Mouse (Mus musculus) MEL (cell line): Measurements from ENCODE around the gene Pomt1. TPM values are rescaled to one million over a fixed set of nuclear protein-coding genes. Genes with fewer than 3 reads are reported as not detected.

Source experiments
- DNase-seq: peaks from one replicate; pipeline ENCODE4 v3.0.0; 2011; ENCODE audit warnings: low read depth, low spot score
- H3K27ac ChIP-seq: 2 replicates; pipeline ENCODE4 v1.5.1; 2012; ENCODE audit warnings: low read depth, mild to moderate bottlenecking, control low read depth, low read length, moderate library complexity; ENCODE audit not compliant: control insufficient read depth
- H3K27me3 ChIP-seq, 2 experiments: fragments of 150-350 bp in 1 of 2; sonication (generic) in 1 of 2; 2 replicates each; pipeline ENCODE4 v1.6.1; 2012; ENCODE audit warnings: low read length in 2 of 2, mild to moderate bottlenecking in 2 of 2, improper control_type of control experiment in 1 of 2, moderate library complexity in 1 of 2; ENCODE audit not compliant: insufficient read depth in 2 of 2, control insufficient read depth in 1 of 2
- H3K36me3 ChIP-seq, 2 experiments: 2 replicates each; pipeline ENCODE4 v1.6.1; 2012 to 2014; ENCODE audit warnings: low read length in 2 of 2, improper control_type of control experiment in 1 of 2, inconsistent platforms in 1 of 2, mild to moderate bottlenecking in 1 of 2; ENCODE audit not compliant: insufficient read depth in 2 of 2, control insufficient read depth in 1 of 2
- H3K4me1 ChIP-seq, 2 experiments: fragments of 150-350 bp in 1 of 2; sonication (generic) in 1 of 2; 2 replicates each; pipeline ENCODE4 v1.6.1; 2012; ENCODE audit warnings: low read length in 2 of 2, improper control_type of control experiment in 1 of 2, mild to moderate bottlenecking in 1 of 2; ENCODE audit not compliant: insufficient read depth in 2 of 2, control insufficient read depth in 1 of 2
- H3K4me3 ChIP-seq, 2 experiments: fragments of 150-350 bp in 1 of 2; sonication (generic) in 1 of 2; 2 replicates each; pipeline ENCODE4 v1.5.1; 2012; ENCODE audit warnings: low read depth in 2 of 2, low read length in 2 of 2, mild to moderate bottlenecking in 2 of 2, moderate library complexity in 2 of 2, control low read depth in 1 of 2, improper control_type of control experiment in 1 of 2; ENCODE audit not compliant: control insufficient read depth in 1 of 2, insufficient read depth in 1 of 2
- H3K79me2 ChIP-seq: 2 replicates; pipeline ENCODE4 v1.6.1; 2012; ENCODE audit warnings: mild to moderate bottlenecking, low read length, moderate library complexity; ENCODE audit not compliant: control insufficient read depth, poor library complexity, insufficient read depth
- H3K9ac ChIP-seq: 2 replicates; pipeline ENCODE4 v1.6.1; 2012; ENCODE audit warnings: low read depth, mild to moderate bottlenecking, control low read depth, low read length, moderate library complexity; ENCODE audit not compliant: control insufficient read depth, poor library complexity, severe bottlenecking
- H3K9me3 ChIP-seq: fragments of 150-350 bp; sonication (generic); replicated peaks from 2 replicates; pipeline ENCODE4 v1.6.1; 2012; ENCODE audit warnings: mild to moderate bottlenecking, low read length, improper control_type of control experiment, moderate library complexity; ENCODE audit not compliant: insufficient read depth
- BHLHE40 ChIP-seq: IDR thresholded peaks from 2 replicates; pipeline ENCODE4 v1.6.1; 2012; ENCODE audit warnings: low read depth, mild to moderate bottlenecking, inconsistent platforms, low read length, improper control_type of control experiment, borderline replicate concordance
- CHD2 ChIP-seq: IDR thresholded peaks from 2 replicates; pipeline ENCODE4 v1.6.1; 2011; ENCODE audit warnings: low read length, improper control_type of control experiment
- ELF1 ChIP-seq: IDR thresholded peaks from 2 replicates; pipeline ENCODE4 v1.6.1; 2014; ENCODE audit warnings: low read depth, mild to moderate bottlenecking, inconsistent platforms, low read length, improper control_type of control experiment, moderate library complexity
- EP300 ChIP-seq, 2 experiments: IDR thresholded peaks; 2 replicates each; pipeline ENCODE4 v1.6.1; 2011; ENCODE audit warnings: improper control_type of control experiment in 2 of 2, low read length in 2 of 2, low read depth in 1 of 2, mild to moderate bottlenecking in 1 of 2
- ETS1 ChIP-seq: IDR thresholded peaks from 2 replicates; pipeline ENCODE4 v1.6.1; 2012; ENCODE audit warnings: low read depth, mild to moderate bottlenecking, inconsistent platforms, low read length, improper control_type of control experiment, moderate library complexity
- GATA1 ChIP-seq: IDR thresholded peaks from 2 replicates; pipeline ENCODE4 v1.6.1; 2011; ENCODE audit warnings: low read depth, low read length, improper control_type of control experiment
- HCFC1 ChIP-seq: IDR thresholded peaks from 2 replicates; pipeline ENCODE4 v1.6.1; 2012; ENCODE audit warnings: low read depth, mild to moderate bottlenecking, inconsistent platforms, low read length, improper control_type of control experiment, moderate library complexity
- KAT2A ChIP-seq: conservative IDR thresholded peaks from 2 replicates; pipeline ENCODE4 v1.6.1; 2012; ENCODE audit warnings: low read depth, low read length, improper control_type of control experiment, inconsistent platforms
- MAFK ChIP-seq: IDR thresholded peaks from 2 replicates; pipeline ENCODE4 v1.6.1; 2011; ENCODE audit warnings: low read depth, mild to moderate bottlenecking, low read length, improper control_type of control experiment, borderline replicate concordance
- MAX ChIP-seq: IDR thresholded peaks from 2 replicates; pipeline ENCODE4 v1.6.1; 2011; ENCODE audit warnings: low read length, improper control_type of control experiment
- MAZ ChIP-seq: IDR thresholded peaks from 2 replicates; pipeline ENCODE4 v1.6.1; 2012; ENCODE audit warnings: low read depth, mild to moderate bottlenecking, inconsistent platforms, low read length, improper control_type of control experiment
- MEF2A ChIP-seq: IDR thresholded peaks from 2 replicates; pipeline ENCODE4 v1.6.1; 2014; ENCODE audit warnings: low read depth, mild to moderate bottlenecking, inconsistent platforms, low read length, improper control_type of control experiment; ENCODE audit not compliant: poor library complexity, insufficient replicate concordance, severe bottlenecking; ENCODE audit errors: extremely low read depth
- MXI1 ChIP-seq: IDR thresholded peaks from 2 replicates; pipeline ENCODE4 v1.6.1; 2011; ENCODE audit warnings: mild to moderate bottlenecking, low read depth, low read length, improper control_type of control experiment
- MYB ChIP-seq: IDR thresholded peaks from 2 replicates; pipeline ENCODE4 v1.6.1; 2011; ENCODE audit warnings: mild to moderate bottlenecking, low read depth, low read length, improper control_type of control experiment
- MYC ChIP-seq: IDR thresholded peaks from 2 replicates; pipeline ENCODE4 v1.6.1; 2011; ENCODE audit warnings: low read depth, mild to moderate bottlenecking, low read length, improper control_type of control experiment, moderate library complexity
- NELFE ChIP-seq: IDR thresholded peaks from 2 replicates; pipeline ENCODE4 v1.6.1; 2011; ENCODE audit warnings: low read depth, low read length, improper control_type of control experiment
- NRF1 ChIP-seq: IDR thresholded peaks from 2 replicates; pipeline ENCODE4 v1.6.1; 2014; ENCODE audit warnings: low read depth, mild to moderate bottlenecking, inconsistent platforms, low read length, improper control_type of control experiment, moderate library complexity; ENCODE audit not compliant: poor library complexity, insufficient read depth, severe bottlenecking
- POLR2A ChIP-seq, 2 experiments: IDR thresholded peaks; 2 replicates each; pipeline ENCODE4 v1.6.1; 2011 to 2012; ENCODE audit warnings: low read length in 2 of 2, mild to moderate bottlenecking in 2 of 2, control low read depth in 1 of 2, improper control_type of control experiment in 1 of 2, low read depth in 1 of 2, moderate library complexity in 1 of 2; ENCODE audit not compliant: control insufficient read depth in 1 of 2, insufficient read depth in 1 of 2, poor library complexity in 1 of 2
- POLR2AphosphoS2 ChIP-seq: IDR thresholded peaks from 2 replicates; pipeline ENCODE4 v1.6.1; 2011; ENCODE audit warnings: low read length, improper control_type of control experiment
- POLR2AphosphoS5 ChIP-seq: IDR thresholded peaks from 2 replicates; pipeline ENCODE4 v1.6.1; 2012; ENCODE audit warnings: low read depth, borderline replicate concordance, mild to moderate bottlenecking, inconsistent platforms, low read length, moderate library complexity, mixed read lengths
- RAD21 ChIP-seq: IDR thresholded peaks from 2 replicates; pipeline ENCODE4 v1.6.1; 2011; ENCODE audit warnings: mild to moderate bottlenecking, low read depth, low read length, improper control_type of control experiment
- SMC3 ChIP-seq: IDR thresholded peaks from 2 replicates; pipeline ENCODE4 v1.6.1; 2011; ENCODE audit warnings: low read depth, low read length, improper control_type of control experiment
- TBP ChIP-seq: IDR thresholded peaks from 2 replicates; pipeline ENCODE4 v1.8.0; 2011; ENCODE audit warnings: low read depth, low read length, improper control_type of control experiment
- TCF12 ChIP-seq: IDR thresholded peaks from 2 replicates; pipeline ENCODE4 v1.6.1; 2014; ENCODE audit warnings: low read depth, mild to moderate bottlenecking, inconsistent platforms, low read length, improper control_type of control experiment, moderate library complexity
- USF1 ChIP-seq: IDR thresholded peaks from 2 replicates; pipeline ENCODE4 v1.6.1; 2014; ENCODE audit warnings: low read depth, mild to moderate bottlenecking, inconsistent platforms, low read length, improper control_type of control experiment, moderate library complexity
- USF2 ChIP-seq, 2 experiments: IDR thresholded peaks; 2 replicates each; pipeline ENCODE4 v1.6.1; 2011 to 2012; ENCODE audit warnings: improper control_type of control experiment in 2 of 2, low read length in 2 of 2, borderline replicate concordance in 1 of 2, inconsistent platforms in 1 of 2, low read depth in 1 of 2, mild to moderate bottlenecking in 1 of 2; ENCODE audit not compliant: insufficient read depth in 1 of 2
- ZC3H11A ChIP-seq: IDR thresholded peaks from 2 replicates; pipeline ENCODE4 v1.6.1; 2012; ENCODE audit warnings: low read depth, mild to moderate bottlenecking, inconsistent platforms, low read length, improper control_type of control experiment
- ZKSCAN1 ChIP-seq: IDR thresholded peaks from 2 replicates; pipeline ENCODE4 v1.6.1; 2012; ENCODE audit warnings: low read depth, mild to moderate bottlenecking, inconsistent platforms, low read length, improper control_type of control experiment, moderate library complexity
- ZMIZ1 ChIP-seq: IDR thresholded peaks from 2 replicates; pipeline ENCODE4 v1.6.1; 2012; ENCODE audit warnings: low read depth, mild to moderate bottlenecking, inconsistent platforms, low read length, improper control_type of control experiment, moderate library complexity
- polyA plus RNA-seq, 2 experiments: library from polyadenylated mRNA; stranded (reverse) in 1 of 2; unstranded in 1 of 2; fragments of >175 nt in 1 of 2; fragments of >200 nt in 1 of 2; gene quantifications; 2 replicates each; pipeline versions ENCODE4 v1.2.1 to v1.2.4; 2012; ENCODE audit warnings: low replicate concordance in 2 of 2, low read depth in 1 of 2; ENCODE audit not compliant: insufficient read length in 2 of 2, insufficient read depth in 1 of 2, missing spikeins in 1 of 2
- total RNA-seq: library from RNA; depleted of rRNA; stranded (reverse); fragments of 300-350 nt; gene quantifications from 2 replicates; pipeline ENCODE4 v1.2.3, GENCODE M21; 2012

The Pomt1 gene
- total and polyA plus RNA-seq, 3 experiments: 34.2 to 42.8 TPM; not detected in 1

- peak within 1 kb of the TSS; percentile 77 for H3K27ac ChIP-seq
- DNase-seq: no peak
These were observed 51.0 kb downstream of the Pomt1 start, which contains the start of gene Golga2 for GRCm38 (mm10) chr2:32287334-32287840. Golga2 (plus strand) TSS chr2:32287384.

GRCm38 (mm10) chr2:32287923-32288367, 51.6 kb downstream of the Pomt1 start, which contains the start of gene Swi5:
Swi5 (minus strand) TSS chr2:32288075.
- Histone ChIP-seq H3K4me1 (peaks cover 3 to 12% of the 10 kb centered on the region in 2 experiments), H3K9ac (peak within 1 kb of the TSS; percentile 94), H3K36me3 (peaks cover 3 to 19% of the 10 kb centered on the region in 2 experiments), H3K4me3 (peak within 1 kb of the TSS; percentile 95 to 96), H3K79me2 (peaks cover 36% of the 10 kb centered on the region), H3K27me3 (no peaks in the 10 kb centered on the region), H3K9me3 (no peaks in the 10 kb centered on the region), H3K27ac (peak within 1 kb of the TSS; percentile 77)
- peak; percentile 100 for DNase-seq
- peak; percentile 87 for TF ChIP-seq TBP
- no peak for TF ChIP-seq ETS1
- TF ChIP-seq CHD2: no peak
- peak; percentile 85 for TF ChIP-seq NRF1
- TF ChIP-seq ZMIZ1: peak; percentile 74; the same call in 1 of the 2 replicates
- peak; percentile 52; the same call in 1 of the 2 replicates for TF ChIP-seq MXI1
- TF ChIP-seq POLR2AphosphoS5: no peak
- TF ChIP-seq MYB: peak; percentile 86
- TF ChIP-seq SMC3: no peak
- TF ChIP-seq NELFE: peak; percentile 93
- peak; percentile 86; the same call in 1 of the 2 replicates for TF ChIP-seq POLR2AphosphoS2
- TF ChIP-seq MAX: peak; percentile 83
- TF ChIP-seq USF2 (IDR thresholded peaks at IDR 0.05; ENCODE audit: borderline replicate concordance in 1 of 2, insufficient read depth in 1 of 2, low read depth in 1 of 2, low read length in 2 of 2): peak in 1 of 2 experiments; percentile 69; a peak in 2 of 4 replicates
- TF ChIP-seq ZC3H11A: no peak
- TF ChIP-seq POLR2A (IDR thresholded peaks at IDR 0.05; ENCODE audit: control insufficient read depth in 1 of 2, insufficient read depth in 1 of 2, low read depth in 1 of 2, low read length in 2 of 2, poor library complexity in 1 of 2): peak in 1 of 2 experiments; percentile 97; a peak in 3 of 4 replicates
- TF ChIP-seq MYC: peak; percentile 75; the same call in 1 of the 2 replicates
- TF ChIP-seq TCF12: peak; percentile 25; the same call in 1 of the 2 replicates
- TF ChIP-seq USF1: peak; percentile 94
- TF ChIP-seq EP300 (IDR thresholded peaks at IDR 0.05; ENCODE audit: low read depth in 1 of 2, low read length in 2 of 2): no peak
- TF ChIP-seq BHLHE40: no peak
- TF ChIP-seq HCFC1: peak; percentile 85
- TF ChIP-seq KAT2A: peak; percentile 62; the same call in 1 of the 2 replicates
- TF ChIP-seq MAZ: peak; percentile 94
- no peak for TF ChIP-seq MAFK
- TF ChIP-seq ZKSCAN1: no peak
- TF ChIP-seq ELF1: peak; percentile 84

More at GRCm38 (mm10) chr2:32287334-32287840, 51.0 kb downstream of the Pomt1 start, which contains the start of gene Golga2:
- Histone ChIP-seq H3K4me3 (peak within 1 kb of the TSS; percentile 95 to 96), H3K79me2 (peaks cover 36% of the 10 kb centered on the region), H3K4me1 (peaks cover 3 to 12% of the 10 kb centered on the region in 2 experiments), H3K27me3 (no peaks in the 10 kb centered on the region), H3K9me3 (no peaks in the 10 kb centered on the region), H3K36me3 (peaks cover 3 to 19% of the 10 kb centered on the region in 2 experiments), H3K9ac (peak within 1 kb of the TSS; percentile 94)
- TF ChIP-seq CHD2 (no peak), MEF2A (no peak), ZKSCAN1 (no peak), MYB (no peak), GATA1 (no peak), RAD21 (no peak), POLR2AphosphoS5 (no peak), MXI1 (no peak), ELF1 (no peak)
